Mouse (Mus musculus) urinary bladder, adult 18-20 months (tissue): ENCODE data around the gene Gbgt1.
"Not testable (repeated sequence)": the region's sequence is repeated elsewhere in the genome, so short reads cannot be mapped to it uniquely, and the experiment has no call there.

Experiments used
- DNase-seq, 2 experiments: peaks; one replicate each; pipeline ENCODE4 v3.0.0; 2022; ENCODE audit warnings: low spot score in 2 of 2, mixed read lengths in 2 of 2

The Gbgt1 gene

DNA sequence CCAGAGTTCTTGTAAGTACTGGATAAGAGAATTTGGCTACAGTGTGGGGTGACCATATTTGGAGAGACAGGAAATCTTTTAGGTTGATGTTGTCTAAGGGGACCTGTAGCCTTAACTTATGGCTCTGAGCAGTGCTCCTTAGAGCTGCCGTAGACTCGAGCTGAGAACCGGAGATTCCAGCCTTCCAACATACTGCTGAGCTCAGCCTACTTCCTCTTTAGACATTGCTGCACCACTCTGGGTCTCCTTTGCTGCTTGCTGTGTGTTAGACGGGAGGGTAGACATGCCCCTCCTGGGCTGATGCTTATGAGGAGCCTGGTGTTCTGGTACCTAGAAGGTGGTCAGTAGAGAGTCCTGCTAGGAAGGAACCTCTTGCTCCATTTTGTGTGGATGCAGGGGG lies 1.7 kb downstream of the Gbgt1 start:
- DNase-seq: no peak

DNA sequence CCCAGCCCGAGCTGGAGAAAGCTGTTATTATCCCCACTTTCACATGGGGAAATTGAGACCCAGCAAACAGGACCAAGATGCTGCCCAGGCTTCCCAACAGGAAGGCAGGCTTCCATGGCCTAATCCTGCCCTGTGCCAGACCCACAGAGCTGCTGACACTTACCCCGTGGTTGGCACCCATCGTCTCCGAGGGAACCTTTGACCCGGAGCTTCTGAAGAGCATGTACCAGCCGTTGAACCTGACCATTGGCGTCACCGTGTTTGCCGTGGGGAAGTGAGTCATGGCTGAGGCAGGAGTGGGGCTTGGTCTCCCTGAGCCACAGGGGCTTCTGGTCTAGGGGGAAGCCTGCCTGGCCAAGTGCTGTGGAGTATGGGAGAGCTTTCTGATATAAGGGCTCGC lies 6.3 kb downstream of the Gbgt1 start:
- no peak for DNase-seq

DNA sequence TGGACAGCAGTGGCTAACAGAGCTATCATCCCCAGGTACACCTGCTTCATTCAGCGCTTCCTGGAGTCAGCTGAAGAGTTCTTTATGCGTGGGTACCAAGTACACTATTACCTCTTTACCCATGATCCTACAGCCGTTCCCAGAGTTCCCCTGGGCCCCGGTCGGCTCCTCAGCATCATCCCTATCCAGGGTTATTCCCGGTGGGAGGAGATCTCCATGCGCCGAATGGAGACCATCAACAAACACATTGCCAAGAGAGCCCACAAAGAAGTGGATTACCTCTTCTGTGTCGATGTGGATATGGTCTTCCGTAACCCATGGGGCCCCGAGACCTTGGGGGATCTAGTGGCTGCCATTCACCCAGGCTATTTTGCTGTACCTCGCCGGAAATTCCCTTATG lies 8.0 kb downstream of the Gbgt1 start:
- no peak for DNase-seq

DNA sequence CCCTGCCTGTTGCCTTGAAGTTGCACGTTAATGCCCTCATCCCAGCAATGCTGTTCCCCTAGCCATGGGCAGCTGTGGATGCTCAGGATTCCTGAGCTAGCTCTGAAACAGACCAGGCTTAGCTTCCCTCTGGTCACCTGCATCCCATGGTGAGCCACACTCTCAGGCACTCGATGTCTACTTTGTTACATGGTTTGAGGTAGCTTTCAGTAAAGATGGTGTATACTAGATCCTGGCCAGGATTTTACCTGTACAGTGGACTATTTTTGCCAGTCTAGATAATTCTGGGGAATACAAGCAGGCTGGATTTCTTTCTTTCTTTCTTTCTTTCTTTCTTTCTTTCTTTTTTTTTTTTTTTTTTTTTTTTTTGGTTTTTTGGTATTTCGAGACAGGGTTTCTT lies 9.1 kb downstream of the Gbgt1 start, which contains the start of gene Gm10134:
Gm10134 (plus strand) TSS at position 301 of the 400 bp plus-strand sequence.
- DNase-seq: no peak

DNA sequence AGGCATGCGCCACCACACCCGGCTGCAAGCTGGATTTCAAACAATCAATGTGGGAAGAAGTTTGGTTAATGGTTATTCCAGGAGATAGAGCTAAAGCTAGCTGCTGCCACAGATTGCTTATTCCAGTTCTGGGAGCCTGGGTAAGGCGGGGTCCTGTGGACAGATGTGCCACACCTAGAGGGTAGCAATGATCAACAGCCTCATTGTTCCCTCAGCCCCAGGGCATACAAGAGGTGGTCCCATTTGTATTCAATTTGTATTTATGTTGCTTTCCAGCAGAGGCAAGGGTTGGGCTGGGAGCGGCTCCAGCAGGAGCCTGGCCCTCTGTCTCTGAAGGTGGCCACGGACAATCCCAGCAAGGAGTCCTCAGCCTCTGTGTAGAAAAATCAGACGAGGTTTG lies 9.6 kb downstream of the Gbgt1 start:
- no peak for DNase-seq

DNA sequence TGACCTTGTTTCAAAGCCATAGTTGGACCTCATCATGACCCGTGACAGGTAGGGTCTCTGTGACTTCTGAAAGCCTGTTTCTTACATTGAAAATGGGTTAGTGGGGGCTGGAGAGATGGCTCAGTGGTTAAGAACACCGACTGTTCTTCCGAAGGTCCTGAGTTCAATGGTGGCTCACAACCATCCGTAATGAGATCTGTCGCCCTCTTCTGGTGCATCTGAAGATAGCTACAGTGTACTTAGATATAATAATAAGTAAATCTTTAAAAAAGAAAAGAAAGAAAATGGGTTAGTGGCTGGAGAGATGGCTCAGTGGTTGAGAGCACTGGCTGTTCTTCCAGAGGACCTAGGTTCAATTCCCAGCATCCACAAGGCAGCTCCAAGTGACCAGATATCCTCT lies 14.9 kb downstream of the Gbgt1 start:
- DNase-seq: not testable (repeated sequence)

DNA sequence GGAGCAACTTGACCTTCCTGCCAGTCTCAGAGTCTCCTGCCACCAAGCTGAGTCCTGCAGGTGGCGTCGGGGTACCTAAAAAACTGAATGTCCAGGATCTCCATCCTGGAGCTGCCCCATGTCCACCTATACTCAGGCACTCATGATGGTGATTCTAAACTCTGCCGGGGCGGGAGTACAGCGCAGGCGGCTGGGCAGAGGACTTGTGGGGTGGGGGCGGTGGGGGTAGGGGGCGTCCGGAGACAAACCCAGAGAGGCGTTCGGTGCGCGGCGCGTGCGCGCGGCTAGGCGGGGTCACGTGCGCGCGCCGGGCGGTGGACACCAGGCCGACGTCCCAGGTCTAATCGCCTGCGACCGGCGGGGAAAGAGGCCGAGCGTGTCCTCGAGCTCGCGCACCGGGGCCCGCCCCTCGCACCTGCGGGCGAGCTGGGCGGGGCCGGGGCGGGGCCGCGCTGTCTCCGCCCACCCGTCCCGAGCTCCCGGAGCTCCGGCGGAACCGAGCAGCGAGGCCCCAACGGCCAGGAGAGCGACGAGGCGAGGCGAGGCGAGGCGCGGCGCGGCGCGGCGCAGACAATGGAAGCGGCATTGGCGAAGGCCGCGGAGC lies 16.2 kb downstream of the Gbgt1 start, which contains the start of gene Ralgds:
Ralgds (plus strand) TSS at position 328 of the 604 bp plus-strand sequence.
- no peak for DNase-seq

DNA sequence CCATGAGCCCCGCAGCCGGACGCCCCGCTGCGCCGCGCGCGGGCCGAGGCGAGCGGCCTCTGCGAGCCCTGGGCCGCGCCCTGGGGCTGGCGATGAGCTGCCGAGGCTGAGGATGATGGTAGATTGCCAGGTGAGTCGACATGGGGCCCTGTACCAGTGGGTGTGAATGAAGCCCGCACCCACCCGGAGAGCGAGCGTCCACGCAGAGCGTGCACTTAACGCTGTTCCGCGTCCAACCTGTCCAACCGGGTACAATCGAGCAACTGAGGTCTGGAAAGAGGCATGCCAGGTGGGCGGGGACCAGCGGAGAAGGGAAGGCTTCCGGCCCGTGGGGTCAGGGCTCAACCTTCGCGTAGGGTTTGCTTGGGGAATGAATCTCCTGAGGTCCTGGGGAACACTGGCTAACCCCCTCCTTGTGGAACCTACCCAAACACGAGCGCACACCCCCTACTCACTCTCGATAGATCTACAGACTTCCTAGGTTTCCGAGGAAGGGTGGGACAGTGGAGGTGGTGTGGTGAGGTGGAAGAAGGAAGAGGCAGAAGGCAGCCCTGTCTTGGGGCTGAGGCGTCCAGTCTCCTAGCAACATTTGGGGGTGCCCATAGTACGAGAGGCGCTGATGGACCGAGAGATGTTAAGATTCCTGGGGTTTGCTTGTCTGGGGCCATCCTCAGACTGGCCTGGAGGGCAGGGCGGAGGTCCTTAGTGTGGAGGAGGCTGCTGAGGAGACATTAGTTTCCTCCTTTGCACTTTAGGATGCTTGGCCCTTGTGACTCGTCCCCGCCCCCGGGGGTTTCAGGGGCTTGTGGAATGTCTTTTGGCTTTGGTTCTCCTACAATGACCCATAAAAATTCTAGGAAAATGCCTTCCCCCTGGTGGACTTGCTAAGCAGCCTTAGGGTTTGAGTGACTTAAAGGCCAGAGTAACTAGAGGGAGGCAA lies 17.0 kb downstream of the Gbgt1 start:
- DNase-seq: peak in 1 of 2 experiments; percentile 62

DNA sequence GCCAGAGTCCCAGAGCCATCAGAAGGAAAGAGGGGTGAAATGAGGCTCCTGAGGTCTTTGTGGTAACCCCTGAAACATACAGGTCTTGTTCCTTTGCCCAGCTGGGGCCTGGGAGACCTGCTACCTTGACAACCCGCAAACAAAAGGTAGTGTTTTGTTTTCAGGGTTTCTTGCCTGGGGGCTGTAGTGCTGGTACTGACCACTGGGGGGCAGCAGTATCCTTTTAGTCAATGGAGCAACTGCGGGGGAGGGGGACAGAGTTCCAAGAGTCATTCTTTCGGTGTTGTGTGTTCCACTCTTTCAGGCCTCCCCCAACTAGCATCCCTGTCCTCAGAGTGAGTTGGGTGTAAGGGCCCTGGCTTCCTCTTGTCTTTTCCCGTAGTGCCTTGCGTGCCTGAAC lies 17.8 kb downstream of the Gbgt1 start:
- DNase-seq: peak; percentile 64 to 72

DNA sequence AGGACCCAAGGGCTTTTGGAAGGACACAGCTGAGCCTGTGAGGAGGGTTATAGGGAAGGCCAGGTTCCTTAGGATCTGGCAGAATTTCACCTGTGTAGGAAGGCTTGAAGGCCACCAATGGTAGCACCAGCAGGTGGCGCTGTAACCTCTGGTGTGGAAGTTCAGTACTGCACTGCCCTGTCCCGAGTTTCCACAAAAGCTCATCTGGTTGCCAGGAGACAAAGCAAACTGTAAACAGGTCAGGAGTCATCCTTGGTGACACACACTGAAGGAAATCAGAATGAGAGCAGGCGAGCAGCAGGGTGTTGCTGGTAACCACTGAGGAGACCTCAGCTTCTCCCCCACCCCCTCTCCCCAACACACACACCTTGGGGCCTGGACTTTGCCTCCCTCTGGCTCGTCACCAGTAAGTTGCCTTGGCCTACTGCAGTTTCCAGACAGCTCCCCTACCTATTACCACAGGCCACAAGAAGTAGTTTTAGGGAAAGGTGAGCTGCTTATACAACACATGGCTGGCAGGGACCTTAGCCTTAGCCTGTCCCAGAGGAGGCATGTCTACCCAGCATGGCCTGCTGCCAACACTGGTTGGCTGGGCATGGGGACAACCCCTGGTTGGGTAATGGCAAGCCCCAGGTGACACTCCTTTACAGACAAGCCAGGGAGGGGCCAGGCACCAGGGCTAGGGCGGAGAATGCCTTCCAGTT lies 20.7 kb downstream of the Gbgt1 start:
- DNase-seq: peak; percentile 77 to 79

DNA sequence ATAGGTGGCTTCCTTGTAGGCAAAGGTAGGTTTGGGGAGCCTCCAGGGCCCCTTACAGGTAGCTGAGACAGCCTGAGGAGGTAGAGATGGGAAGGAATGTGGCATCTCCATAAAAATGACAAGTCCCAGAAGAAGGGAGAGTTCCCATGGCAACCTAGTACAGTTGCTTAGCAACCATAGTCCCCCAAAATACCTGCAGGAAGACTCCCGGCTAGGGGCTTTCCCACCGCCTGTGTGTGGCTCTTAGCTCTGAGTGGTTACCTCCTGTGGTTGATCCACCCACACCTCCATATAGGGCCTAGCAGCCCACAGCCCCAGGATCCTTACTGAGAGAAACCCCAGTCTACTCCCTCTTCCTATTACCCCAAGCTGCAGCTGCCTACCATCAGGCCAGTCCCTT lies 21.5 kb downstream of the Gbgt1 start:
- no peak for DNase-seq

DNA sequence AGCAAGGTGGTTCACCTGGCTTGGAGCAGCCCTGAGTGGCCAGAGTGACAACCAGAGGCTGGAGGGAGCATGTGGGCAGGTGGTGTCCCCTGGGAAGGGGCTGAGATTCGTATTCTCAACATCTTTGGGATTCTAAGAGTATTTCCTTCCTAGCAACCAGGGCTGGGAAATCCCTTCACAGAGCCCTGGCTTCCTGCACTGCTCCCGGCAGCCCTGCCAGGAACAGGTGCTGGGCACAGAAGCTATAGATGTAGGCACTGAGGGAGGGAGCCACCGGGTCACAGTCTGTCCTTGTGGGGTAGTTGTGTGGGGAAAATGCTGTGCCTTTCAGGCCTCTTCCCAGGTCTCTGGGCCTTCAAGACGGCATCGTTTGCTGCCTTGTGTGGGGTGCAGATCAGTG lies 23.9 kb downstream of the Gbgt1 start:
- no peak for DNase-seq

DNA sequence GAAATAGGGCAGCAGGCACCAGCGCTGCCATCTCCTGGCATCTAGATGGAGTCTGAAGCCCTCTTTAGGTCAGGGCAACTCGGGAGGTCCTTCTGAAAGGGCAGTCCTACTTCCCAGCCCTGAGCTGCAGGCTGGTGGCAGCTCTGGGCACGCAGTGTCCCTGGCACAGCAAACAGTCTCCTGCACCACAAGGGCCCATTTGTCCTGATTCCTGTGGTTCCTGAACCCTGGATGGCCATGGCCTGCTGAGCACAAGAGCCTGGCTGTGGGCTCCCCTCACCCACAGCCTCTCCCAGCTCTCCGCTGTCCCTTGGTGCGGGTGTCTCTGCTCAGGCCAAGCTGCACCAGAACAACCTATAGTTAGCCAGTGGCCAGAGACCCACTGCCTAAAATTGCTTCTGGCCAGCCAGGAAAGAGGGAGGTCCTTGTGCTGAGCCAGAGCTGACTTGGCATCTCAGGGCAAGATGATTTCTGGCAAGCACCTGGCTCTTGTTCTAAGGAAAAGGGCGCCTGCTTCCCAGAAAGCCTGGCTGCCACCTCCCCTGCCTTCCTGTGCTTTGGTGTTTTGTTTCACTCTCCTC lies 25.0 kb downstream of the Gbgt1 start:
- no peak for DNase-seq

DNA sequence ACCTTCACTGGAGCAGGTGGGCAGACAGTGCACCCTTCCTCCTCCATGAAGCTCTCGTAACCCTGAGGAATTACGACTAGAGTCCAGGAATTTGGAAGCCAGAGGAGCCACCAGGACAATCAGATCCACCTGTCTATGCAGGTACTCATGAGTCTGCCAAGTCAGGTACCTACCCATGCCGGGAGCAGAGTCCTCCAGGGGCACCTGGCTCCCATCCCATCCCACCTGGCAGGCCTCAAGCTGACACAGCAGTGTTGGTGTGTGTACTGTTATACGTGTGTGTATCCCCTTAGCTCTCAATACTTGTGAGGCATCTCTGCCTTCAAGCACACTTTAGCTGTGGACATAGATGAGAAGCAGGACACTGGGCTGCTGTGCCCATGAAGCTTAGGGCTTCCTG lies 25.5 kb downstream of the Gbgt1 start:
- no peak for DNase-seq

DNA sequence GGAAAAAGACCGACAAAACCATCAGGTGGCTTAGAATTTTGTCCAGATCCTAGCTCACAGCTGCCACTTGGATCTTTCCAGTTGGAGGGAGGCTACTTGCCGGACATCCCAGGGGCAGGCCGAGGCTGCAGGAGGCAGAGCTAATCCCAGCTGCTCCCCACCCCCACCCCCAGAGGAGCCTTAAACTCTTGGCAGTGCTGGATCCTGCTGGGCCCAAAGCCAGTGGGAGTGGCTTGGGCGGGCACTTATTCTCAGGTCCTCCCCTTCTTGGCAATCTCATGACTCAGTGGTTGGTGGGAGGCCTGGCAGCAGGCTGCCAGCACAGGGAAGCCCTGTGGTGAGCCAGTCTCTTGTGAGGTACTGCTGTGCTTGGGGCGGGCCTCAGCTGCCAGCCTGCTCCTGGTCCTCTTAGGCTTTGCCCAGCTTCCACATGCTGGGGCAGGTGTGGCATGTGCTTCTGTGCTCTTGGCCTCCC lies 27.0 kb downstream of the Gbgt1 start:
- DNase-seq: peak; percentile 81 to 85

DNA sequence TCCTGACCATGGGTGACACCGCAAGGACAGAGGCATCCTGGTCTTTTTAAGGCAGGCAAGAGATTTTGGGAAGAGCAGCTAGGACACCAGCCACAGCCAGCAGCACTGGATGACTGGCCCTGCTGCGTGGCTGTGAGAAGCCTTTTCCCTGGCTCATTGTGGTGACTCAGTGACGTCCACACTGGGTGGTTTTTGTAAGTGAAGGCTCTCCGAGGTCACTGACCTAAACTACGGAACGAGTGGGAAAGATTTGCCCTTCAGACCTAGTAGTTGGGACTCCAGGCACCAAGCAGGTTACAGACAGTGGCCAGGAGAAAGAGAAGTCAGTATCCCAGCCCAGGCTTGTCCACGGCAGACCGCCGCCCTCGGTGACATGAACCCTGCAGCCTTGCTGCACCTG lies 27.7 kb downstream of the Gbgt1 start:
- no peak for DNase-seq

DNA sequence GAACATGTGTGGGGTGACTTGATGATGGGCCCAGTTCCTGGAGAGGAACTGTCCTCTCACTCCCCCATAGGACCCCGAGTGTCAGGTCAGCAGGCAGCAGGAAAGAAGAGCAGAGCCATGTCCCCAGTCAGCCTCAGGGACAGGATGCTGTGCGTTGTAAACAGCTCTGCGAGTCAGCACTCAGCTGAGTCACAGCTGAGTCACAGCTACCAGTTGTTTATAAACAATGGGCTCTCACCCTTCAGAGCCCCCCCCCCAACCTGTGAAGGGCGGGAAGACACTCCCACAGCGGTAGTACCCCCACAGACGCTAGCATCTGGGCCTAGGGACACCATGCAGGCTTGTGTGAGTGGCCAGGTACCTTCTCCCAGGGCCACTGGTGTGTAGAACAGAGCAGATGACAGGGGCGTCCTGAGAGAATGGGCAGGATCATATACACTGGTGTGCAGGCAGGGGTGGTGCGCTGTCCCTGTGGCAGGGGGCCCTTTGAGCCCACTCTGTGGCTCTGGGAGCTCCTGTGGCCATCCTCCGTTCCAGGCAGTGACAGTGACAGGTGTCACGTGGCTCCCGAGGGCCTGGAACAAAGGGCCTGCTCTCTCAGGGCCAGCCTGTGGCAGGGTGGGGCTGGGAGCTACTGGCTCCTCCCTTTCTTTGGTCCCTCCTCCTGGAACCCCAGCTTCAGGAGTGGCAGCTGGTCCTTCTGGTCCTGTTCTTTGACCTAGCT lies 28.7 kb downstream of the Gbgt1 start:
- DNase-seq: peak; percentile 75 to 90

DNA sequence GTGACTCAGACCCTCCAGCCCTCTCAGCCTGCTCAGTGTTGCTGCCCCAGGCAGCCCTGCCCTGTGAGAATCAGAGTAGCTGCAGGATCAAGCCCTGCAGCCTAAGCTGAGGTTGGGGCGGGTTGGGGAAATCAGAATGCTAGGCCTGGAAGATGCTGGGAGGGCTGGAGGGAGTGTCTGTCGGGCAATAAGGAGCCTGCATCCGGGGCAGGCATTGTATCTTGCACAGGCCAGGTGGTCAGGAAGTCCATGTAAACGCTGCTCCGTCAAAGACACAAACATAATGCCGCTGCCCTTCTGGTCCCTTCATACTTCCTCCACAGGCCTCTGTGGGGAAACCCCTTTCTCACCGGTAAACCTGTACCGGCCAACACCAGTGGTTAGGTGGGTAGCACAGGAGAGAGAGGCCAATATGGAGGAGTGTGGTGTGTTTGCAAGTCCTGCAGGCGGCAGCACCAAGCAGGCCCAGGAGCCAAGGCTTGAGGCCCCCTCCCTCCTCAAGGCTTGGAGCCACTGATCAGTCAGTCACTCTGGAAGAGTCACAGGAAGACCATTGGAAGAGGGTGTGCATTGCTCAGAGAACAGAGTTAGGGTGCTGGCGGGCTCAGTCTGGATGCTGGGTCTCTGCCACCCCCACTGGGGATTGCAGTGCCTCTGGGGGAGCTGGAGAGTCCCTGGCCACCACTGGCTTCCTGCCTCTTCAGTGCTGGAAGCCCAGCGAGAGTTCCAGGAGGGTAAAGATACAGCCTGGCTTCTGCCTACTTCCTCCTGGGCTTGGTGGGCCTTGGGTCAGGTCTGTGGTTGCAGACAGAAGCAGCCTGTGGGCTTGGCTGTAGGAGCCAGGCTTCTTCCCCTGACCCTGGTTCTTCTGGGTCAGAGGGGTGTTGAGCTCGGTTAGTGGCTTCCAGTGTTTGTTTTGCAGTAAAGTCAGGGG lies 29.5 kb downstream of the Gbgt1 start:
- no peak for DNase-seq

DNA sequence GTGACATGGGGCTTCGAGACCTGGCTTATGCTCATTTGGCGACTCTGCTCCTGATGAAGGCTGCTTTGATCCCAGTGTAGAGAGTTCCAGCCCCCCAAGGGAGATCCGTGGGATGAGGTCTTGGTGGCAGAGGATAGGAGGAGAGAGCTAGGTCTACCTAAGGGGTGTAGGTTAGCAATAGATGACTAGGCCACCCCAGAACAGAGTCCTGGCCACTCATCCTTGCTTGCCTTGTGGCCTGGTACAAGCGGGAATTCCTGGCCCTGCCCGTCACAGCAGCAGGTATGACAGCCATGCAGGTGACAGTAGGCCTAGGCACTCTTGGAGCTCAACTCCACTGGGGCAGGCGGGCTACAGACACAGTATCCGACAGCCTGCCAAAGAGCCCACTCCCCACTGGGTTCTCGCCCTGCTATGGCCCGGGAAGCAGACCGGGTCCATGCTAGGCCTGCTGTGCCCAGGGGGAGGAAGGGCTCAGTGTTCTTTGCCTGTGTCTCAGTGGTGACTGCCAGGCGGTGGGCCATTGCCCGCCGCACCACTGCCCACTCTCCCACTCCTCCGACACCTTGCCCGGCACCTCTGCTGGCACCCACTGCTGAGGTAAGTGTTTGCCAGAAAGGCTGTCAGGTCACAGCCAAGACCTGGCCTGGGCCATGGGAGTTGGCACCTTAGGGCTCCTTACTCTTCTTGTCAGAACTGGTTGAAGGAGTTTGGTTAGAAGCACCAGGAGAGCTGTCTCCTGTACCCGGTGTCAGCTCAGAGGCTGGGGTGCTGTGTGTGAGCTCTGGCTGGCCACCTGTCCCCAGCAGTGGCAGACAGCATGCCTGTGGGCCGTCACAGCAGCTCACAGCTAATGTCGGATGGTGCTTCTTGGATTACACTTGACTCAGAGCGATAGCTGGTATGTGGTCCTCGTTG lies 31.0 kb downstream of the Gbgt1 start:
- no peak for DNase-seq
